13 mouse cellular contexts compared by ENCODE assay signal in the genomic region with DNA sequence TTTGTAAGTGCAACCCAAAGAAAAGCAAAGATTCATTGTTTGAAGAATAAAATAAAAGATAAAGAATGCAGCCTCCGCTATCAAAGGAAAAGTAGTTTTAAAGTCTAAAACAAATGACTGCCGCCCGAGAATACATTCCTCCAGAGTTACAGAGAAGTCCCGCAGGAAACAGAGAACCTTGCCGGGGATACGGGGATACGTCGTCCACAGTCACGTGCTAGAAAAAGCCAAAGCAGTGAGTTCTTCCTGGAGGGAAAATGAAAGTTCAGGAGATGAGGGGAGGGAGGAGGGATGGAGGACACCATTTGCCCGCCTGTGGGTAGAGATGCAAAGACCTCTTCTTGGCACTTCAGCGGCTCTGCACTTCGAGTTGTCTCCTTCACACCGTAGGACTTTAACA.
DNase-seq lines count a peak whose midpoint lies in the region; ATAC-seq and TF ChIP-seq lines count a peak whose summit lies in the region.
"Had no signal": no experiment of that assay in that cellular context is flagged by ENCODE, and none has a peak within 500 bp of the region (broad histone marks: within the 10 kb centered on the region; RNA-seq: fewer than 3 reads in every experiment).

No protein-coding gene starts in this region.

- H3K27ac ChIP-seq in kidney, adult 2 months (ENCODE audit: insufficient read depth, low read depth, low read length): no peak overlapping the region
- no peak overlapping the region for H3K27ac ChIP-seq in kidney, embryonic 15.5 days
- no peak overlapping the region for H3K27ac ChIP-seq in hindbrain, embryonic 16.5 days (ENCODE audit: low read depth, low read length)
- H3K27ac ChIP-seq: hindbrain, embryonic 15.5 days had no signal

- H3K27me3 ChIP-seq in kidney, adult 2 months (replicated peaks; ENCODE audit: control insufficient read depth, insufficient read depth, low read length): 0 out of 2 replicates have a peak, but pooled peaks cover 1% of the 10 kb centered on the region
- no peaks in the 10 kb centered on the region for H3K27me3 ChIP-seq in kidney, embryonic 15.5 days
- H3K27me3 ChIP-seq in hindbrain, embryonic 16.5 days (replicated peaks; ENCODE audit: control insufficient read depth, insufficient read depth, low read length): no peaks in the 10 kb centered on the region
- H3K27me3 ChIP-seq: hindbrain, embryonic 15.5 days had no signal

- no peak overlapping the region for H3K4me3 ChIP-seq in kidney, adult 2 months (ENCODE audit: insufficient read depth, low read depth, low read length)
- no peak overlapping the region for H3K4me3 ChIP-seq in kidney, embryonic 15.5 days (replicated peaks)
- no peak overlapping the region for H3K4me3 ChIP-seq in hindbrain, embryonic 16.5 days (ENCODE audit: low read length)
- H3K4me3 ChIP-seq: hindbrain, embryonic 15.5 days had no signal

- no peak for TF ChIP-seq CTCF in kidney, adult 2 months (conservative IDR thresholded peaks at IDR 0.05; ENCODE audit: insufficient read depth, insufficient read length, low read depth, low read length)

- 53% methylated on average over 13 of the region's 13 CpGs for WGBS in kidney, adult 2 months
- WGBS in kidney, embryonic 15.5 days: 61% methylated on average over 13 of the region's 13 CpGs
- 79% methylated on average over 13 of the region's 13 CpGs for WGBS in hindbrain, embryonic 16.5 days

- H3K9ac ChIP-seq in kidney, embryonic 15.5 days: no peak overlapping the region
- no peak overlapping the region for H3K9ac ChIP-seq in hindbrain, embryonic 16.5 days (ENCODE audit: low read depth, low read length)
- H3K9ac ChIP-seq: forebrain, postnatal 0 days; hindbrain, embryonic 15.5 days had no signal

- DNase-seq in adrenal gland, postnatal 10 days: peak; percentile 15
- no peak for DNase-seq in adrenal gland, adult 8-10 months
- DNase-seq in kidney, adult 2 months: peak; percentile 43
- DNase-seq in kidney, postnatal 10 days: peak; percentile 31
- peak; percentile 30 for DNase-seq in lung, postnatal 36 days
- no peak for DNase-seq in spleen, postnatal 10 days (ENCODE audit: low spot score in 2 of 2)
- DNase-seq: cerebellum, adult 18-20 months; forebrain, postnatal 0 days; right cerebral cortex, postnatal 25 days had no signal

- H3K4me2 ChIP-seq in kidney, embryonic 15.5 days: no peak overlapping the region
- no peak overlapping the region for H3K4me2 ChIP-seq in hindbrain, embryonic 16.5 days (ENCODE audit: low read length)
- H3K4me2 ChIP-seq: hindbrain, embryonic 15.5 days; liver, embryonic 11.5 days had no signal

- no peaks in the 10 kb centered on the region for H3K4me1 ChIP-seq in kidney, adult 2 months (ENCODE audit: control insufficient read depth, insufficient read depth, low read length)
- peaks cover 5% of the 10 kb centered on the region for H3K4me1 ChIP-seq in kidney, embryonic 15.5 days
- H3K4me1 ChIP-seq in hindbrain, embryonic 16.5 days (ENCODE audit: control insufficient read depth, insufficient read depth, low read depth, low read length): no peaks in the 10 kb centered on the region

- H3K36me3 ChIP-seq in kidney, adult 2 months (ENCODE audit: control insufficient read depth, insufficient read depth, low read length): no peaks in the 10 kb centered on the region
- H3K36me3 ChIP-seq in kidney, embryonic 15.5 days: no peaks in the 10 kb centered on the region
- no peaks in the 10 kb centered on the region for H3K36me3 ChIP-seq in hindbrain, embryonic 16.5 days (ENCODE audit: control insufficient read depth, insufficient read depth, low read length)
- H3K36me3 ChIP-seq: hindbrain, embryonic 15.5 days had no signal

- no peak for ATAC-seq in kidney, embryonic 15.5 days (replicated peaks; ENCODE audit: low FRiP score)
- ATAC-seq in hindbrain, embryonic 16.5 days: no peak
- ATAC-seq: forebrain, postnatal 0 days had no signal

- TF ChIP-seq POLR2A in kidney, adult 2 months (IDR thresholded peaks at IDR 0.05; ENCODE audit: low read depth, low read length): no peak

- no peaks in the 10 kb centered on the region for H3K9me3 ChIP-seq in kidney, embryonic 15.5 days (replicated peaks)
- H3K9me3 ChIP-seq in hindbrain, embryonic 16.5 days (ENCODE audit: control insufficient read depth, low read length): no peaks in the 10 kb centered on the region
- H3K9me3 ChIP-seq: hindbrain, embryonic 15.5 days had no signal

Comparison
In these comparisons a context has a peak if more than half of its experiments do, and no peak if none do; other contexts are left out.
1. DNase-seq: peak in adrenal gland, postnatal 10 days (single experiment), kidney, adult 2 months (single experiment), kidney, postnatal 10 days (single experiment) and lung, postnatal 36 days (single experiment); none in adrenal gland, adult 8-10 months (single experiment) and spleen, postnatal 10 days (0 of 2).